Mouse (Mus musculus): ENCODE measurements around the gene Cry2. TPM values are rescaled to one million over a fixed set of nuclear protein-coding genes. Genes with fewer than 3 reads are reported as not detected.

Gene Cry2
- polyA plus RNA-seq, 1 experiment from 2014 or later, result 17.8 TPM

DNA sequence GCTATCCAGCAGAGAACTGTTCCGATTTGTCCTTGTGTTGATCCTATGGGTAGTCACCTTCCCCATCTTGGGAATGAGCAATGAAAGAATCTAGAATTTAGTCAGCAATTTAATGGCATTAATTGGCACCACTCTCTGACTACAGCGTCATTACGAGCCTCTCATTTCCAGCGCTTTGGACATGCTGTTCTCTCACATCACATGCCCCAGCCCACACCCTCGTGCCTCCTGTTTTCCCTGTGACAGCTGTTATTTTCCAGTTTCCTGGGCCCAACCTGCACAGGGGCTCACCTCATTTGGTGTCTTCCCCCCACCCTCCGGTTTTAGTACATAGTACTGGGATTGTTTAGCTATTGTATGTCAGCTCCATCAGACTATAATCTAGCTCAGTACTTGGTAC lies 1.2 kb upstream of the Cry2 start:
- Histone ChIP-seq H3K36me3 (ENCODE audit: control insufficient read depth, insufficient read depth, low read length) (no peaks in the 10 kb centered on the region), H3K4me2 (ENCODE audit: low read length) (peak overlapping the region; percentile 93; the same call in 1 of the 2 replicates), H3K4me1 (ENCODE audit: control insufficient read depth in 2 of 2, insufficient read depth in 2 of 2, low read length in 2 of 2) (peaks cover 23 to 37% of the 10 kb centered on the region in 2 experiments), H3K9me3 (ENCODE audit: control insufficient read depth, low read length) (peaks cover 3% of the 10 kb centered on the region; the same call in 1 of the 2 replicates), H3K9ac (ENCODE audit: low read length) (no peak overlapping the region), H3K4me3 (ENCODE audit: control insufficient read depth in 1 of 2, insufficient read depth in 1 of 2, low read depth in 1 of 2, low read length in 2 of 2) (no peak overlapping the region), H3K27ac (replicated peaks in 1 of 2; ENCODE audit: control insufficient read depth in 1 of 2, insufficient read depth in 1 of 2, low read depth in 2 of 2, low read length in 2 of 2) (no peak overlapping the region), H3K27me3 (ENCODE audit: control insufficient read depth, insufficient read depth, low read length) (peaks cover 6% of the 10 kb centered on the region)
- WGBS, result 48% methylated on average over 6 of the region's 6 CpGs
- no peak for ATAC-seq (ENCODE audit: insufficient number of reproducible peaks, insufficient read depth, low FRiP score, low read depth)

DNA sequence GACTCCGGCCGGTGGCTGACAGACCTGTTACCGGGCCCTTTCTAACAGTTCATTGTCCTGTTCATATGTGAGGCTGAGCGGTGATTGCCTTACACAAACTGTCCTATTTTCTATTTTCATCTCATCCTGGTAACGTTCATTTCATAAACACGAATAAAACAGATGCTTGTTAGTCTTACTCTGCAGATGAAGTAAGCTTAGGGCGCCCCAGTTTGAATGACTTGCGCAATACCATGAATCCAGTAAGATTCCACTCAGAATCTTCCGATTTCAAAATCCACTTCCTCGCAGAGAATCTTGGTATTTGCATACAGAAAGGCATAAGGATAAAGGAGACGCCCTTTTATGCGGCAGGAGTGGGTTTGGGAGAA lies 517 bp upstream of the Cry2 start:
- Histone ChIP-seq H3K4me3 (ENCODE audit: control insufficient read depth in 1 of 2, insufficient read depth in 1 of 2, low read depth in 1 of 2, low read length in 2 of 2) (peak overlapping the region; percentile 47 to 76), H3K27me3 (ENCODE audit: control insufficient read depth, insufficient read depth, low read length) (peaks cover 6% of the 10 kb centered on the region), H3K27ac (replicated peaks in 1 of 2; ENCODE audit: control insufficient read depth in 1 of 2, insufficient read depth in 1 of 2, low read depth in 2 of 2, low read length in 2 of 2) (no peak overlapping the region), H3K4me1 (ENCODE audit: control insufficient read depth in 2 of 2, insufficient read depth in 2 of 2, low read length in 2 of 2) (peaks cover 30 to 44% of the 10 kb centered on the region in 2 experiments), H3K9me3 (ENCODE audit: control insufficient read depth, low read length) (peaks cover 3% of the 10 kb centered on the region; the same call in 1 of the 2 replicates), H3K4me2 (ENCODE audit: low read length) (peak overlapping the region; percentile 93), H3K36me3 (ENCODE audit: control insufficient read depth, insufficient read depth, low read length) (no peaks in the 10 kb centered on the region), H3K9ac (ENCODE audit: low read length) (peak overlapping the region; percentile 38)
- 8% methylated on average over 12 of the region's 12 CpGs for WGBS
- ATAC-seq (ENCODE audit: insufficient number of reproducible peaks, insufficient read depth, low FRiP score, low read depth), result no peak

DNA sequence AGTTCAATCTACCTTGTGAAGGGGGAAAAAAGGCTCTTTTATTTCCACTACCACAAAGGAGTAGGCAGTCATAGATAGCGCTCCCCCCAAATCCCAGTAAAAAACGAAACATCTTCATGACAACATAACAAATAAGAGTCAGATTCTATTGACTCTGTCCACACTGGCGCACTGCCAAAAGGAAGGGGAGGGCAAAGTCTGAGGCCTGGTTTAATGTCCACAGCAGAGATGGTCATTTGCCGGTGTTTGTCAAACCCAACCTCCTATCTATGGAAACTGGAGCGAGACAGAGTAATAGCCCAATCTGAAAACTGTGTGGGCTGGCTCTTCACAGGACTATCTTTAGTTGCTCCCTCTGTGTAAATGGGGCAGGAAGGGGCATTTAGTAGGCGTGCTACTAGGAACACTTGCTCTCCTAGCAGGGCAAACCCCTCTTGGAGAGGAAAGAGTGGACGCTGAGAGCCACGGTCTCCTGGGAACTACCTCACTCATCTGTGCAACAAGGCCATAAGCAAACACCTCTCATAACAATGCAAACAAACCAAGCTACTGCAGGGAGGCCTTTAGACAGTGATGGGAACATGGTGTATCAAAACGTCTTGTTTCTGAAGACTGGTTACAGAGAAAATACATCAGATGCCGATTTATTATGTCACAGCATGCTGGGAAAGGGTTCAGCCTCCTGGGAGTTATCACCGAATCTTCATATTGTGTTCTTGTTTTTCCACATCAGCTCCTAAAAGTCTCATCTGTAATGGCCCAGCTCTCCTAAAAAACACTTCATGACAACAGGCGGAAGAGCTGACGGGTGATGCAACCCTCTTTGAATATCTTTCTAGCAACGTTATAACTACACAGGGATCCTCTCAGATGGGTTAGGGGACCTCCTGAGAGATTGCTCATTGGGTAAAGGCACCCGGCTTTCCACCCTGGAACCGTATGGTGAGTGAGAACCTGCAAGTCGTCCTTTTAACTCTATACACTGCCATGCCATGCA lies 1.2 kb downstream of the Cry2 start:
- Histone ChIP-seq H3K9me3 (ENCODE audit: control insufficient read depth, low read length) (peaks cover 3% of the 10 kb centered on the region; the same call in 1 of the 2 replicates), H3K4me3 (ENCODE audit: control insufficient read depth in 1 of 2, insufficient read depth in 1 of 2, low read depth in 1 of 2, low read length in 2 of 2) (peak overlapping the region; percentile 76 to 93), H3K27me3 (ENCODE audit: control insufficient read depth, insufficient read depth, low read length) (peaks cover 6% of the 10 kb centered on the region; the same call in 1 of the 2 replicates), H3K9ac (ENCODE audit: low read length) (peak overlapping the region; percentile 88), H3K36me3 (ENCODE audit: control insufficient read depth, insufficient read depth, low read length) (no peaks in the 10 kb centered on the region), H3K4me2 (ENCODE audit: low read length) (peak overlapping the region; percentile 93), H3K4me1 (ENCODE audit: control insufficient read depth in 2 of 2, insufficient read depth in 2 of 2, low read length in 2 of 2) (peaks cover 39 to 56% of the 10 kb centered on the region in 2 experiments), H3K27ac (replicated peaks in 1 of 2; ENCODE audit: control insufficient read depth in 1 of 2, insufficient read depth in 1 of 2, low read depth in 2 of 2, low read length in 2 of 2) (no peak overlapping the region; a peak in 1 of 4 replicates)
- 42% methylated on average over 17 of the region's 17 CpGs for WGBS
- ATAC-seq (ENCODE audit: insufficient number of reproducible peaks, insufficient read depth, low FRiP score, low read depth), result no peak

DNA sequence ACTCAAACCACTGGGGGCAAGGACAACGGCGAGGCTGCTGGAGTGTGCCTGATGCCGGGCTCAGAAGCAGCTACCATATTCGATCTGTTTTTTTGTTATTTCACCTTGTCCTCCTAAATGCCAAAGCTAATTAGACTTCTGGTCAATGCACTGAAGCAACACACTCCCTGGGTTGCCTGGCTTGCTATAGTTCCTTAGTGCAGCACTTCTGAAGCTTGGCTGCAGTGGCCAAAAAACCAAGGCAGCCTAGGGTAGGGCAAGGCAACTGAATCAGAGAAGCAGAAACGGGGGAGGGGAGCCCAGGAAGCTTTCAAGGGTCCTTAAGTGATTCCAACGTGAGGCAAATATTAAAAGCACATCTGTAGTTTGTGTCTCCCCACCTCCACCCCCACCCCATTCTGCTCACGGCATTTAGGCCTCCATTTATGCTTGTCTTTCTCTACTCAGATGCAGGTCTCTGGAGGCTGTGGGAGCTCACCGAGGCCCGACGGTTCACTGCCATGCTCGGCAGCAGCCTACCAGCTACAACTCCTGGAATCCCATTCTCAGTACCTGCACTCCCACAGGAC lies 2.1 kb downstream of the Cry2 start:
- WGBS, result 25% methylated on average over 11 of the region's 11 CpGs
- peak overlapping the region; percentile 21 to 76 for H3K4me3 ChIP-seq (ENCODE audit: control insufficient read depth in 1 of 2, insufficient read depth in 1 of 2, low read depth in 1 of 2, low read length in 2 of 2)
- H3K9me3 ChIP-seq (ENCODE audit: control insufficient read depth, low read length), result peaks cover 3% of the 10 kb centered on the region; the same call in 1 of the 2 replicates
- ATAC-seq (ENCODE audit: insufficient number of reproducible peaks, insufficient read depth, low FRiP score, low read depth), result no peak
- H3K4me2 ChIP-seq (ENCODE audit: low read length), result peak overlapping the region; percentile 93
- peaks cover 6% of the 10 kb centered on the region; the same call in 1 of the 2 replicates for H3K27me3 ChIP-seq (ENCODE audit: control insufficient read depth, insufficient read depth, low read length)
- H3K4me1 ChIP-seq (ENCODE audit: control insufficient read depth in 2 of 2, insufficient read depth in 2 of 2, low read length in 2 of 2), result peaks cover 40 to 64% of the 10 kb centered on the region in 2 experiments
- peak overlapping the region; percentile 3 to 61; a peak in 3 of 4 replicates for H3K27ac ChIP-seq (replicated peaks in 1 of 2; ENCODE audit: control insufficient read depth in 1 of 2, insufficient read depth in 1 of 2, low read depth in 2 of 2, low read length in 2 of 2)
- H3K36me3 ChIP-seq (ENCODE audit: control insufficient read depth, insufficient read depth, low read length), result no peaks in the 10 kb centered on the region
- peak overlapping the region; percentile 64 for H3K9ac ChIP-seq (ENCODE audit: low read length)

DNA sequence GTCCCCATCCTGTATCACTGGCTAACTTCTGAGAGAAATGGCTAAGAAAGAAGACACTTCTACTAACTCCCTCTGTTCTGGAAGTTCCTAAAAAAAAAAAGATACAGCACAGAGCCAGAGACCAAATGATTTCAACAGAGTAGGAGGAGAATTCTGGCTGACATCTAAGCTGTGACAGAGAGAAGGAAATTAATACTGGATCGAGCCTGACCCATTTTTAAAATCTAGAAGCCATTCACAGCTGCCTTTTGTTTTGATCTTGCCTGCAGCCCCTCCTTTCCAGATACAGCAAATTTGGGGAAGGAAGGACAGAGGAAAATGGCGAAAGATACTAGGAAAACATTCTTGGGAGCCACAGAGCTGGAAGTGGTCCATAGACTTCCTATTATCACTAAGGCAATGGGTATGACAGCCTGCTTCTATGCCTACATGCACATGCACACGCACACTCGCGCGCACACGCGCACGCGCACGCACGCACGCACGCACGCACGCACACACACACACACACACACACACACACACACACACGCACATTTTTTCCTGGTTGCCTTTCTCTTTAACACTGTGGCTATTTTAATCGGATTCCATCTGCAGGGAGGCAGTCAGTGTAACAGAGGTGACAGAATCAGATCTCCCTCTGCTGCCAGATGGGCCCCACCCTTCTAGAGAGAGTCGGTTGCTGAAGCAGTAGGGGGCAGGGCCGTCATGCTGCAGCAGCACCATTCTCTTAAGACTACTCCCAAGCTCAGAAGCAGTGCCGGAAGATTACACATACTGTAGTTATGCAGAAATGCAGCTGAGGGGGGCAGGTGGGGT lies 2.9 kb downstream of the Cry2 start:
- peaks cover 43 to 66% of the 10 kb centered on the region in 2 experiments for H3K4me1 ChIP-seq (ENCODE audit: control insufficient read depth in 2 of 2, insufficient read depth in 2 of 2, low read length in 2 of 2)
- H3K27ac ChIP-seq (replicated peaks in 1 of 2; ENCODE audit: control insufficient read depth in 1 of 2, insufficient read depth in 1 of 2, low read depth in 2 of 2, low read length in 2 of 2), result peak overlapping the region; percentile 28 to 61
- no peak for ATAC-seq (ENCODE audit: insufficient number of reproducible peaks, insufficient read depth, low FRiP score, low read depth)
- H3K27me3 ChIP-seq (ENCODE audit: control insufficient read depth, insufficient read depth, low read length), result peaks cover 4% of the 10 kb centered on the region; the same call in 1 of the 2 replicates
- peak overlapping the region; percentile 64 for H3K9ac ChIP-seq (ENCODE audit: low read length)
- H3K4me3 ChIP-seq (ENCODE audit: control insufficient read depth in 1 of 2, insufficient read depth in 1 of 2, low read depth in 1 of 2, low read length in 2 of 2), result peak overlapping the region; percentile 21 to 76
- peak overlapping the region; percentile 93 for H3K4me2 ChIP-seq (ENCODE audit: low read length)
- H3K9me3 ChIP-seq (ENCODE audit: control insufficient read depth, low read length), result no peaks in the 10 kb centered on the region
- WGBS, result 43% methylated on average over 21 of the region's 21 CpGs
- peaks cover under 1% of the 10 kb centered on the region; the same call in 1 of the 2 replicates for H3K36me3 ChIP-seq (ENCODE audit: control insufficient read depth, insufficient read depth, low read length)

DNA sequence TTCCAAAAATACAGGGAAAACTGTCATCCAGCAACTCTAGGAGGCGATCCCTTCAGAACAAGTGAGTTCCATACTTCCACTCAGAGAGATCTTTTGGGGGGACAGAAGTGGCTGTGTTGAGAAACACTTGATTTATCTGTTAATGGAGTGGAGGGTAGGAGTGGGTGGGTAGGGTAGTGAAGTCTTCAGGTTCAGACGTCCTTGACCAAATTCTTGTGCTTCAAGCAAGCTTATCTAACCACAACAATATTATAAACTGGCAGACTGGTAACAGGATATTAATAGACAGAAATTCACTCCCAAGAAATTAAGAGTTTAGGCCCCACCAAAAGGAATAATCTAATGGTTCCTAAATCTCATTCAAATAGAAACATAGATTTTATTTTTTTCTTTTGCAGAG lies 3.8 kb downstream of the Cry2 start:
- H3K4me3 ChIP-seq (ENCODE audit: control insufficient read depth in 1 of 2, insufficient read depth in 1 of 2, low read depth in 1 of 2, low read length in 2 of 2), result no peak overlapping the region
- H3K9ac ChIP-seq (ENCODE audit: low read length), result peak overlapping the region; percentile 43; the same call in 1 of the 2 replicates
- H3K4me1 ChIP-seq (ENCODE audit: control insufficient read depth in 2 of 2, insufficient read depth in 2 of 2, low read length in 2 of 2), result peaks cover 49 to 75% of the 10 kb centered on the region in 2 experiments
- peaks cover 1% of the 10 kb centered on the region; the same call in 1 of the 2 replicates for H3K27me3 ChIP-seq (ENCODE audit: control insufficient read depth, insufficient read depth, low read length)
- H3K27ac ChIP-seq (replicated peaks in 1 of 2; ENCODE audit: control insufficient read depth in 1 of 2, insufficient read depth in 1 of 2, low read depth in 2 of 2, low read length in 2 of 2), result peak overlapping the region in 1 of 2 experiments; percentile 61; a peak in 2 of 4 replicates
- ATAC-seq (ENCODE audit: insufficient number of reproducible peaks, insufficient read depth, low FRiP score, low read depth), result no peak
- WGBS, result 60% methylated on average over 2 of the region's 2 CpGs
- peaks cover 7% of the 10 kb centered on the region; the same call in 1 of the 2 replicates for H3K36me3 ChIP-seq (ENCODE audit: control insufficient read depth, insufficient read depth, low read length)
- peak overlapping the region; percentile 93; the same call in 1 of the 2 replicates for H3K4me2 ChIP-seq (ENCODE audit: low read length)
- no peaks in the 10 kb centered on the region for H3K9me3 ChIP-seq (ENCODE audit: control insufficient read depth, low read length)

DNA sequence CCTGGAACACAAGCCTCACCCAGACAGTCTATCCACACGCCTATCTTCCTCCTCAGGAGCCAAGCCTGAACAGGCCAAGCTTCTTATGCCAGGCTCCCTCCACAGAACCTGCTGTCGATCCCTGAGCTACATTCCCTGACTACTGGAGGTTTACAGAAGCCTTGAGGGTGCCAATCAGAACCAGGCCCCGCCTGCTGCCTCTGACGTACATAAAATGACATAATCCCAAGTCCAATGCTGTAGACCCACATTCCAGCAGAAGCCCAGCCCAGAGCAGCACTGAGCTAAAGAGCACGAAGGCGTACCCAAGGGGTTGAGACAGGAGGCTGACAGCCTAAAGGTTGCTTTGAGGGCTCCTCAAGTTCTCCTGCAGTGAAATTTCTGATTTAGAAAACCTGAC lies 6.0 kb downstream of the Cry2 start:
- H3K36me3 ChIP-seq (ENCODE audit: control insufficient read depth, insufficient read depth, low read length), result peaks cover 7% of the 10 kb centered on the region
- peaks cover 63 to 89% of the 10 kb centered on the region in 2 experiments for H3K4me1 ChIP-seq (ENCODE audit: control insufficient read depth in 2 of 2, insufficient read depth in 2 of 2, low read length in 2 of 2)
- H3K4me3 ChIP-seq (ENCODE audit: control insufficient read depth in 1 of 2, insufficient read depth in 1 of 2, low read depth in 1 of 2, low read length in 2 of 2), result no peak overlapping the region
- 31% methylated on average over 6 of the region's 6 CpGs for WGBS
- H3K9me3 ChIP-seq (ENCODE audit: control insufficient read depth, low read length), result no peaks in the 10 kb centered on the region
- H3K27ac ChIP-seq (replicated peaks in 1 of 2; ENCODE audit: control insufficient read depth in 1 of 2, insufficient read depth in 1 of 2, low read depth in 2 of 2, low read length in 2 of 2), result peak overlapping the region; percentile 46 to 90; a peak in 3 of 4 replicates
- ATAC-seq (ENCODE audit: insufficient number of reproducible peaks, insufficient read depth, low FRiP score, low read depth), result peak; percentile 44; the same call in 1 of the 2 replicates
- no peak overlapping the region for H3K9ac ChIP-seq (ENCODE audit: low read length)
- H3K27me3 ChIP-seq (ENCODE audit: control insufficient read depth, insufficient read depth, low read length), result no peaks in the 10 kb centered on the region
- no peak overlapping the region for H3K4me2 ChIP-seq (ENCODE audit: low read length)
